Mouse (Mus musculus) heart, postnatal 0 days (tissue): ENCODE results near the gene Commd1.

ENCODE experiments used
- CTCF ChIP-seq: IDR thresholded peaks from 2 replicates; pipeline ENCODE4 v1.5.1; 2016; ENCODE audit warnings: antibody characterized with exemption, control low read depth, low read depth
- EP300 ChIP-seq: IDR thresholded peaks from 2 replicates; pipeline ENCODE4 v1.6.1; 2016; ENCODE audit warnings: antibody characterized with exemption, low read depth

DNA sequence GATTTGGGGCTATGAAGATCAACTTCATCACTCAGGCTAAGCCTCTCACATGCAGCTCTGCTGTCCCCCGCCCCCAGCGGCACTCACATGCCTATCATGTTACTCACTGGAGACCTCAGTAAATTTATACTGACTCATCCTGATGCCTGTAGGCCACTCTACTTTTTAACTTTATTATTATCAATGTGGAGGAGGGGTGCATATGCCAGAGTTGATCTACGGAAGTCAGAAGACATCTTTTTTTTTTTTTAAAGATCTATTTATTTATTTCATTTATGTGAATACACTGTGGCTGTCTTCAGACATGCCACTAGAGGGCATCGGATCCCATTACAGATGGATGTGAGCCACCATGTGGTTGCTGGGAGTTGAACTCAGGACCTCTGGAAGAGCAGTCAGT, 16.7 kb downstream of the Commd1 start:
- TF ChIP-seq CTCF, result peak; percentile 27; the same call in 1 of the 2 replicates
- TF ChIP-seq EP300, result no peak
